Mouse (Mus musculus): ENCODE data around the gene Fdxr.

The Fdxr gene

DNA sequence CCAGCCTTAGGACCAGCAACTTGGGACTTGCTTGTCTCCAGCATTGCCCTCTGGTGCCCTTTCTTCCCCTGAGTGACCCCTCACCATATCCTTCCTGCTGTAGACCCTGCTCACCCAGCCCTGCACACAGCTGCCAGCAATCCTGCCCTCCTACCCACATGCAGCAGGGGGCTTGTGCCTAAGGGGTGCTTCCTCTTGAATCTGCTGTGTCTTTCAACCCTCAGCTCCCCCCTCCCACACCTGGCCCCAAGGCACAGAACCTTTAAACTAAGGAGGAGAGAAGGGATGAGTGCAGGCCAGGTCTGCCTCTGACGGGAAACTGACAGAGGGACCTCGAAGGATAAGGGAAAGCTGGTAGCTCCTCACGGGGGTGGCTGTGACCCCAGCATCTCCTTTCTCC is 34.1 kb downstream of the Fdxr start:
- TF ChIP-seq GATA4 (IDR thresholded peaks at IDR 0.05; ENCODE audit: insufficient replicate concordance, low read length): no peak

DNA sequence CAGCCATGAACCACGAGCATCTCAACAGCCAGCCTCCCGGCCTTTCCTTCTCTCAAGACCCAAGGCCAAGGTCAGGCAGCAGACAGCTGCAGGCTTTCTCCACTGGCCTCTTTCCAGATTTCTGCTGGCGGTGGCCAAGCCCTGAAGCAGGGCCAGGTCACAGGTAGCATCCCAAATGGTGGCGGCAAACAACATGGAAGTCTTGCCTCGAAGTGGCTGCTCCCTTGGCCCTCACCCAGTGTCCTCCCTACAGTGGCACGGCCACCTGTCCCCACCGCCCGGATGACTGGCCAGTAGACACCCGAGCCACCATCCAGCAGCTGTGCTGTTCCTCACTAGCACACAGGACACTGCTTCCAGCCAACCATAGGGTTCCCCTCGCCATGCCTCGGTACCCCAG is 35.4 kb downstream of the Fdxr start:
- no peak for TF ChIP-seq GATA4 (IDR thresholded peaks at IDR 0.05; ENCODE audit: insufficient replicate concordance, low read length)

DNA sequence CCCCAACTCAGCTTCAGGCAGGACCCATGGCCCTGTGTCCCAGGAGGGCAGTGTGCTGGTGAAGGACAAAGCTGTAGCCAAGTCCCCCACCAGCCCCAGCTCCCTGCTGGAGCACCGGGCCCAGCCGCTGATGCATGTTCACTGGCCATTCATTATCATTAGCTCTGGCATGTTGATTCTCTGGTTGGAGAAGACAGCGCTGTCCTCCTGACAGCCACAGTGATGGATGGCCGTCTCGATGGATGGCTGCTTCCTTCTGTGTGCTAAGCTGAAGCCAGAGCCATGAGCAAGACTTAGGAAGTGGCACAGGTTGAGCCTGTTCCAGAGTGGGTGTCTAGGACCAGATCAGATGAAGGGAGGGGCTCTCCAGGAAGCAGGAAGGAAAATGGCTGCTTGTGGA is 40.3 kb downstream of the Fdxr start:
- TF ChIP-seq GATA4 (IDR thresholded peaks at IDR 0.05; ENCODE audit: insufficient replicate concordance, low read length): no peak

- TF ChIP-seq GATA4 (IDR thresholded peaks at IDR 0.05; ENCODE audit: insufficient replicate concordance, low read length): no peak
These were observed 42.4 kb downstream of the Fdxr start for GRCm38 (mm10) chr11:115234320-115235044.

DNA sequence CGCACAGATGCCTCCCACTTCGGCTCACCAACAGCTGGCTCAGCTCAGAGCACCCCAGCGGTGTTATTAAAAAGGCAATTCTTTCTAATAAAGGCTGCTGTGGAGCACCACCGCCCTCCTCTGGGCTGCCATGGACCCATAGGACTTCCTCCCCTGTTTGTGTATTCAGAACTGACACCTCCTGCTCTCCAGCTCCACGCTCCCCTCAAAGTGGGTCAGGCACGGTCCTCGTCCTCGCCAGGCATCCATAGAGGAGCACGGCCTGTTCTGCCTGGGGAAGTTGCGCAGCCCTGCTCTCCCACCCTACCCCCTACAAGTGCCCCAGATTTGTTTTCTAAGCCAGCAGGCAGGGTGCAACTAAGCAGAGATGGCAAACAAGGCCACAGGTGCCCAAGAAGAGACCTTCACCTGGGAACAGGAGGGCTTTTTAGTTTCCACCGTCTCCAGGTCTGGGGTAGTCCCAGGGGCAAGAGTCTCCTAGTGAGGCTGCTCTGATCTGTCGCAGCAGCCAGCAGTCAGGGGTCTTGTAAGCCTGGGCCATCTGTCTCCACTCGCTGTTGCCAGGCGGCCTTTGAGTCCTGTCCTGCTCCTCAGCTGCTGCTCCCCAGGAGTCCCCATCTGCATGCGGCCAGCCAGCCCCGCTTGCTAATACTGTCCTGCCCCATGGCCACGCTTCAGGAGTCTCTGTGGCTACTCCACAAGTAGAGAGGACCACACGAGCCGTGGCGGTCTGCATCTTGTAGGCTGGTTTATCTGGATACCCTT is 43.1 kb downstream of the Fdxr start:
- no peak for TF ChIP-seq GATA4 (IDR thresholded peaks at IDR 0.05; ENCODE audit: insufficient replicate concordance, low read length)

GRCm38 (mm10) chr11:115232889-115233288 is 44.0 kb downstream of the Fdxr start:
- TF ChIP-seq GATA4 (IDR thresholded peaks at IDR 0.05; ENCODE audit: insufficient replicate concordance, low read length): no peak

DNA sequence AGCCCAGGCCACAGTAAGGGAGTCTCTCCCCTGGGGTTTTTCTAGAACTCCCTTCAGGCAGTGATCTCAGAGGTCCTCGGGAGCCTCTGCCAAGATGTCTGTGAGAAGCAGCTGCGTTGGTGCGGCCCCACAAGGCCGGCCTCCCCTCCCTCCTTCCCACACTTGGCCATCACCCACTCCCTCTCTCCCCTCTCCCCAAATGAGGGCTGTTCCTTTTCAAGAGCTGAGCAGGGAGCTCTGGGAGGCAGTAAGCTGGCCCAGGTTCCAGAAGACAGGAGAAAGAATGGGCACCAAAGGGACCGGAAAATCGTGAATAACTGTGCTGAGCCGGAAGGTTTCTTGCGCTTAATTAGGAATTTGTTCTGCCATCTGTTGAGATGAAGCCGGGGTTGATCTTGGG is 44.9 kb downstream of the Fdxr start:
- no peak for TF ChIP-seq GATA4 (IDR thresholded peaks at IDR 0.05; ENCODE audit: insufficient replicate concordance, low read length)

GRCm38 (mm10) chr11:115231168-115231915 is 45.5 kb downstream of the Fdxr start:
- TF ChIP-seq GATA4 (IDR thresholded peaks at IDR 0.05; ENCODE audit: insufficient replicate concordance, low read length): no peak

DNA sequence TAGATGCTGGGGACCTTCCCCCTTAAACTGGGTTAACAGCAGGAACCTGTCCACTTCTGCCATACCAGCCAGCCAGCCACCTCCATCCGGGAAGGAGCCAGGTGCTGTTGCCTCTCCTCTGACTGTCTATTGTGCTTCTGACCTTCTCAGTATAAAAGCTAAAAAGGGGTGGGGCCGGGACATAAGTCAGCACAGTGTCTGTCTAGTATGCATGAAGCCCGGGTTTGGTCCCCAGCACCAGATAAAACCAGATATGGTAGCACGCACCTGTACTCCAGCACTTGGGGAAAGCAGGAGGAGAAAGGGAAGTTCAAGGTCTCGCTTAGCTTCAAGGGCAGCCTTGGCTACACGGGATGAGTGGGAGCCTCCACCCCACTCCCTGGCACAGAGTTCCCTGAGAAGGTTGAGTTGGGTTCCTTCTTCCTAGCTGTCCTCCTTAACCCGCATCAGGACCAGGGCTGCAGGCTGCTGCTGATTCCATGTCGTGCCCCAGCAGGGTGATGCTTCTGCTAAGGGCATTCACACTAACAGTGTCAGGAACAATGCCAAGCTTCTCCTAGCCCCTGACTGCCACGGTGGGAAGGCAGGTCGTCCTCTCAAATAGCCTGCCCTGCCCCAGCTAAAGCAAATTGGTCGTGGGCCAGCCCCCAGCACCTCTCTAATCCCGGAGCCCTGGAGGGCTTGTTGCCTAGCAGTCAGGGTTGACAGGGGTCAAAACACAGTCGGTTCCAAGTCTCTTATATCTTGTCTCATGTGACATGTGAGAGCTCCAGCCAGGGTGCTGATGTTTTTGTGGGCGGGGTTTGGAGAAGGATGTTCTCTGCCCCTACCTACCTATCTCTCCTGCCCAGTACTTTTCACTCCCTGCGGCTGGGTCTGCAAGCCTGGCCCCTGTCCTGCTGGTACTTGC is 47.6 kb downstream of the Fdxr start:
- no peak for TF ChIP-seq GATA4 (IDR thresholded peaks at IDR 0.05; ENCODE audit: insufficient replicate concordance, low read length)

DNA sequence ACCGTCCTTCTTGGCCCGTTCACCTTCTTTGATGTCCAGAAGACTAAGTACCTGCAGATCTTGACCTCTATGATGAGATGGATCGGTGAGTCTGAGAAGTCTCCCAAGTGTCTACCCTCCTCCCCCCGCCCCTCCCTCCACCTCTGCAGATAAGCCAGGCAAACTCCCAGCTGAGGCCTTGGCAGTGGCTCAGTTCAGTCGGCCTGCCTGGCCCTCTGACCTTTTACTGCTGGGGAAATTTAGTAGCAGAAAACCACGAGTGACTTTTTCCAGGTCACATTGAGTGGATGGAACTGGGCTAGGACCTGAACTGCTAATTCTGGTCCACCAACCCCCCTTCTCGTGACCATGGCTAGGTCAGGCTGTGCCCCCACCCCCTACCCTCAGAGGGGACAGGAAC is 48.4 kb downstream of the Fdxr start:
- no peak for TF ChIP-seq GATA4 (IDR thresholded peaks at IDR 0.05; ENCODE audit: insufficient replicate concordance, low read length)

DNA sequence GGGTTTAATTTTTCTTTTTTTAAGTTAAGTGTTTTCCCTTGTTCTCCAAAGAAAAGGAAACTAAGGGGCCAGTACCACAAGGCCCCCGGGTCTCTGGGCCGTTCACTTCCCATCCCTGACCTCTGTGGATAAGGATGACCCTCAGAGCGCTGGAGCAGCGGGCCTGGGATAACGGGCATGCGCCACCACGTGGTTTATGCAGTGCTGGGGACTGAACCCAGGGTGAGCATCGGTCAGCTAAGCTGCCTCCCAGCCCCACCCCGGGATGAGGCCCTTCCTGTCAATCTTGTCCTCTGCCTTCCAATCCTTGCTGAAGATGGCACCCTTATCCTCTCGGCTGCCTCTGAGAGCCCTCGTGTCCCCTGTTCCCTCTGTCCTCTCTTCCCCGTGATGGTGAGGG is 49.2 kb downstream of the Fdxr start:
- TF ChIP-seq GATA4 (IDR thresholded peaks at IDR 0.05; ENCODE audit: insufficient replicate concordance, low read length): peak; percentile 77; the same call in 1 of the 2 replicates

GRCm38 (mm10) chr11:115226811-115227491 is 49.9 kb downstream of the Fdxr start:
- peak; percentile 73; the same call in 1 of the 2 replicates for TF ChIP-seq GATA4 (IDR thresholded peaks at IDR 0.05; ENCODE audit: insufficient replicate concordance, low read length)

DNA sequence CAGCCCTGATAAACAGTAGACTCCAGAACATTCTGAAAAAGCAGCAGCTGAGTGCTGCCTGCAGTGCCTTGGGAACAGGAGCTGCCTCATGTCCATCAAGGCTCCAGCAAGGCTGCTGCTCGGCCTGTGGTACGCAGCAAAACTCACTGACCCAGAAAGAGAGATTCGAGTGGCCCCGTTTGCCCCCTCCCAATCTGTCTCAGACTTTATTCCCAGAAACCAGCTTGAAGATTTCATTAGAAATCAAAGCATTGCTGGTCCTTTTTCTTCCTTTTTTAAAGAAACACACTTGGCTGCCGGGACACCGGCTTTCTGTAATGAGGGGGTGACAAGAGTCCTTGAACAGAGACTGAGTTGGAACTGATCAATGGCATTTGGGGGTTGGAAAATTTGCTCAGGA is 51.5 kb downstream of the Fdxr start:
- TF ChIP-seq GATA4 (IDR thresholded peaks at IDR 0.05; ENCODE audit: insufficient replicate concordance, low read length): no peak

GRCm38 (mm10) chr11:115224889-115225288 is 52.0 kb downstream of the Fdxr start:
- no peak for TF ChIP-seq GATA4 (IDR thresholded peaks at IDR 0.05; ENCODE audit: insufficient replicate concordance, low read length)
